Comparison of ENCODE assay signal across 18 mouse cellular contexts in the genomic region with DNA sequence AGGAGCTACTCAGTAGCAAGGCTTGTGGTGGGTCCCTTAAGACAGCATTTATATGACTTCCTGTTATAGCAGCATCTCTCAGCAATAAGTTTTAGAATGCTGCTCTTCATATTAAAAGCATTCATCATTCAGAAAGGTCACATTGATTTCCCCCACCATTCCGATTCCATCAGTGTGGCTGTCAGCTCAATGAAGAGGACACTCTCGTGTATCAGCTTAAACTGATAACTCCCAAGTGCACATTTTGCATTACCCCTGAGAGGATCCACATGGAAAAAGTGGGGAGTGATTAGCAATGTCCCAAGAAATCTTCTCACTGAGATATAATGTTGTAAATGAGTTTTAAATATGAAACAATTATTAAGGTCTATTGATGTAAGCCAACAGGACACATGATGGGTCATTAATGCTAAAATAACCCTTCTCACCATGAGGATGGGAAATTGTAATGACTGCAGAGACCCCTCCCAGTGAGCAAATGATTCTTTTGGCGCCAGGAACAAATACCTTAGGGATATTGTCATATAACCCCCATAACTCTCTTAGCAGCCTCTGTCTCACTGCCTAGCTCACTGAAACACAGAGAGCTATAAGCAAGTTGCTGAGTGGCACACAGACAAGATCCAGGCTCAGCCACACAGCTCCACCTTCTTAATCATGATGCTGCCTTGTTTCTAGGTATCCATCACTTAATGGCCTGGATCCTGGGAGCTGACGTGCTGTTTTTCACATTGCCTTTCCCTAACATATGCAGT.
"Had no signal": no experiment of that assay in that cellular context is flagged by ENCODE, and none has a peak within 500 bp of the region (broad histone marks: within the 10 kb centered on the region; RNA-seq: fewer than 3 reads in every experiment).

No protein-coding gene starts in this region.

- H3K4me1 ChIP-seq: midbrain, embryonic 10.5 days; midbrain, embryonic 13.5 days; midbrain, embryonic 15.5 days; neural tube, embryonic 12.5 days had no signal

- H3K36me3 ChIP-seq: midbrain, embryonic 10.5 days; midbrain, embryonic 13.5 days; midbrain, embryonic 15.5 days; neural tube, embryonic 12.5 days had no signal

- H3K27ac ChIP-seq: liver, embryonic 14.5 days; midbrain, embryonic 10.5 days; midbrain, embryonic 13.5 days; midbrain, embryonic 15.5 days; neural tube, embryonic 12.5 days had no signal

- H3K27me3 ChIP-seq: midbrain, embryonic 13.5 days; midbrain, embryonic 15.5 days; neural tube, embryonic 12.5 days had no signal

- H3K4me3 ChIP-seq: midbrain, embryonic 10.5 days; midbrain, embryonic 13.5 days; midbrain, embryonic 15.5 days; myocyte; neural tube, embryonic 12.5 days had no signal

- H3K9ac ChIP-seq: liver, embryonic 14.5 days; lung, embryonic 14.5 days; midbrain, embryonic 13.5 days; midbrain, embryonic 15.5 days; neural tube, embryonic 12.5 days had no signal

- DNase-seq: lung, adult 18-20 months; lung, embryonic 14.5 days; lung, postnatal 10 days; lung, postnatal 4 days; retina, postnatal 1 day; right cerebral cortex, adult 18-20 months; right cerebral cortex, postnatal 25 days; right cerebral cortex, postnatal 4 days; spleen, adult 18-20 months; thymus, adult 18-20 months; thymus, postnatal 14 days; thymus, postnatal 36 days had no signal

- H3K9me3 ChIP-seq: midbrain, embryonic 10.5 days; midbrain, embryonic 13.5 days; midbrain, embryonic 15.5 days; neural tube, embryonic 12.5 days had no signal

- H3K4me2 ChIP-seq: lung, embryonic 14.5 days; midbrain, embryonic 13.5 days; midbrain, embryonic 15.5 days; neural tube, embryonic 12.5 days had no signal

- ATAC-seq: midbrain, embryonic 13.5 days; midbrain, embryonic 15.5 days had no signal
